Mouse (Mus musculus): ENCODE measurements around the gene Hk1. TPM values are rescaled to one million over a fixed set of nuclear protein-coding genes. Genes with fewer than 3 reads are reported as not detected.

Gene Hk1
- 83.4 and 93.0 TPM in 2 replicates for polyA plus RNA-seq (2015; fragmentation: Nextera tagmentation; extraction: Ambion mirVana)

DNA sequence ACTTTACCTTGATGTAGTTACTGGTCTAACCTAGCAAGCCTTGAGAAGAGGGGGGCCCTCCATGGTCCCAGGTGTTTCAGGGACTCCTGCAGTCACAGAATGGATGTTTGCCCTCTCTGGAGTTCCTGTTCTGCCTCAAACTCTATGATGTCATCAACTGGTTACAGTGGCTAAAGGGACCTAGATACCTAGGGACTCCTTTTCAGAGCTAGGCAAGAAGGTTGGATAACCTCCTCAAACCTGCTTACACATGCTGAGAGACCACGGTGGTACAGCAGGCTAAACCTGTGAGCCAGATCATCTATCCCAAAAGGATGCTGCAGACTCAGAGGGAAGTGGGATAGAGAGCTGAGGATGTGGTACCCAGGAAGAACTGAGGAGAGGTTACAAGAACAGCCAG is at the start of gene Hk1:
TSS of gene Hk1 (minus strand) at position 101 of the 400 bp plus-strand sequence.
- ATAC-seq (ENCODE audit: low FRiP score): no peak
- Histone ChIP-seq H3K9me3 (no peaks in the 10 kb centered on the region), H3K4me3 (no peak within 1 kb of the TSS), H3K9ac (no peak within 1 kb of the TSS), H3K27ac (no peak within 1 kb of the TSS), H3K36me3 (no peaks in the 10 kb centered on the region), H3K4me1 (replicated peaks) (no peaks in the 10 kb centered on the region), H3K27me3 (no peaks in the 10 kb centered on the region), H3K4me2 (no peak within 1 kb of the TSS)
- WGBS: 92% methylated on average over 1 of the region's 1 CpGs

DNA sequence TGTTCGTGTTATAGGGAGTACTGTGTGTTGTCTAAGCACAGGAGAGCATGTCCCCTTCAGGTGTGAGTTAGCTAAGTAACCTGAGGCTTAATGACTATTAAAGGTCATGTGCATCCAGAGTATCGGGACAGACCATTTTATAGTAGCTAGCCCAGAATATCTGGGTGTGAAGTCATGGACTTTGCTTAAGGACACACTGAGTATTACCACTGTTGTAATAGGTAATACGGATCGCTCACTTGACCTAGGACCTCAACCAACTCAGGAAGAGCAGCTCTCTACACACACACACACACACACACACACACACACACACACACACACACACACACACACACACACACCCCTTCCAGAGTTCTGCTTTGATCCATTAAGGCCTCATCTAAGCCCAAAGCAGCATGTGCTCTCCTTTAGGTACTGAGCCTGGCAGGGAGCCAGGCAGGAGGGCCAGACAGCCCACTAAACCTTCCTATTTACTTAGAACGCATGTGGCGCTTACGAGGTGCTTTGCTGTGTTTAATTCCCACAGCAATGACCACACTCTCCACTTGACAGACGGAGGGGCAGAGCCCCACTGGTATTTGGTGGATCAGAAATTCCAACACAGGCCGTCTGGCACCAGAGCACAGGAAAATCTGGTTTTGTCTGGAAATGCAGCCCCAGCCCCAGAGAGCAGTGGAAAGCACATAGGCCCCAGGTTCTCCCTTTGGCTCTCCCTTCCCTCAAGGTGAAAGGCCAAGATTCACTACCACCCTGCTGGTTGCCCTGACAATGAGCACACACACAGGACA is 45.6 kb upstream of the Hk1 start:
- ATAC-seq (ENCODE audit: low FRiP score): no peak
- no peak overlapping the region for H3K9ac ChIP-seq
- no peak overlapping the region for H3K27ac ChIP-seq
- peaks cover 5% of the 10 kb centered on the region; the same call in 1 of the 2 replicates for H3K4me1 ChIP-seq (replicated peaks)
- 62% methylated on average over 9 of the region's 9 CpGs for WGBS
- H3K9me3 ChIP-seq: no peaks in the 10 kb centered on the region
- peaks cover 27% of the 10 kb centered on the region for H3K36me3 ChIP-seq
- H3K27me3 ChIP-seq: 0 out of 2 replicates have a peak, but pooled peaks cover 2% of the 10 kb centered on the region
- no peak overlapping the region for H3K4me3 ChIP-seq
- no peak overlapping the region for H3K4me2 ChIP-seq

DNA sequence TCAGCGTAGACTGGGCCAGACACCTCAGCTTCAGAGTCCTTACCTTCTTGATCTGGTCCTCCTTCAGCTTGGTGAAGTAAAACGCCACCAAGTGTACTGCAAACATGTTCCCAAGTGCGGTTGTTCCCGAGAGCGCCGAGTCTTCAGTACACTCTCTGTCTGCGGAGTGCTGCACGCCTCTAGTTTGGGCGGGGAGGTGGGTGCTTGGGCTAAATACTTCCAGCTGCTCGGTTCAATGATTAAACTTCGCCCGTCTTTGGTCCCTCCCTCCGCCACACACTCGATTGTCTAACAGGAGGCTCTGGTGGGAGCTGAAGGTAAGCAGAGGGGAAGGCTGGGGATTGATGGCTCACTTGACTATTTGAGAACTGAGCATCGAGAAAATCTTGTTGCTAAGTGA is 42.5 kb upstream of the Hk1 start, which contains the start of gene Hkdc1:
TSS of gene Hkdc1 (minus strand) at position 237 of the 400 bp plus-strand sequence.
- no peaks in the 10 kb centered on the region for H3K36me3 ChIP-seq
- H3K9me3 ChIP-seq: no peaks in the 10 kb centered on the region
- no peak for ATAC-seq (ENCODE audit: low FRiP score)
- no peak within 1 kb of the TSS for H3K4me2 ChIP-seq
- no peak within 1 kb of the TSS for H3K27ac ChIP-seq
- H3K4me3 ChIP-seq: no peak within 1 kb of the TSS
- peaks cover 5% of the 10 kb centered on the region; the same call in 1 of the 2 replicates for H3K4me1 ChIP-seq (replicated peaks)
- H3K27me3 ChIP-seq: 0 out of 2 replicates have a peak, but pooled peaks cover 2% of the 10 kb centered on the region
- 34% methylated on average over 15 of the region's 15 CpGs for WGBS
- H3K9ac ChIP-seq: no peak within 1 kb of the TSS

DNA sequence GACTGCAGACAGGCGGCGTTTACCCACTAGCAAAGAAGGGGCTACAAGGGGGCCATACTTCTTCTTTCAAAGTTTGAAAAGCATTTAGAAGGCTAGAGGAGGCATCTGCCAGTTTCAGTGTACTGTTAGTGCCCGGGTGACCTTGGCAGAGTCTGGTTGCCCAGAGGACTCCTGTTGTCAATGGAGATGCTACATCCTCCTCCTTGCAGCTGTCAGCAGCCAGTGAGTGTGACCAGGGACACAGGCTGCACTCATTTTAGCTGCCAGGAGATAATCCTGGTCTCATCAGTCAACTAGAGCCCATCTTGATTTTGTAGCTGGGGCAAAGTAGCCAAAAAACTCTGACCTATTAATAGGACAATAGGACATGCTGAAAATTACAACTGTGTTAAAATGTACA is 41.4 kb upstream of the Hk1 start:
- no peak for ATAC-seq (ENCODE audit: low FRiP score)
- 76% methylated on average over 3 of the region's 3 CpGs for WGBS

DNA sequence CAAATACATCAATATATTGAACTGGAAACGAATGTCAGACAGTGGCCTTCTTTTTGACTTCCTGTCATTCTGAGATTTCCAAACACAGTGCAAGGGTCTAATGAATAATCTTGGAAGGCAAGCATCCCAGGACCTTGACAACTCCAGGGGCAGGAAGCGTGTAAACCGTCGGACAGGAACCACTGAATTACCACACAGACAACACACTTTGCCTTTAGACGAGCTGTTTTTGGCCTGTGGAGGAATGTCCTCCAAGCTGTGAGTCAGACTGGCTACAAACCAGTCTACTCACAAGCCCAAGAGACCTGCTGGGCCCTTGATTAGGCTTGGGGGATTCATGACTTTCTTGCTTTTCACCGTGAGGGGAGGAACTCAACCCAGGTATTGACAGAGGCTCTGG is 40.7 kb upstream of the Hk1 start:
- Histone ChIP-seq H3K4me3 (no peak overlapping the region), H3K27ac (no peak overlapping the region; the same call in 1 of the 2 replicates), H3K36me3 (no peaks in the 10 kb centered on the region), H3K4me1 (replicated peaks) (peaks cover 2% of the 10 kb centered on the region; the same call in 1 of the 2 replicates), H3K4me2 (no peak overlapping the region), H3K9ac (no peak overlapping the region), H3K9me3 (no peaks in the 10 kb centered on the region), H3K27me3 (0 out of 2 replicates have a peak, but pooled peaks cover 2% of the 10 kb centered on the region)
- no peak for ATAC-seq (ENCODE audit: low FRiP score)
- WGBS: 84% methylated on average over 6 of the region's 6 CpGs

More for the DNA sequence above, 41.4 kb upstream of the Hk1 start:
- H3K4me3 ChIP-seq: no peak overlapping the region
- no peaks in the 10 kb centered on the region for H3K36me3 ChIP-seq
- no peaks in the 10 kb centered on the region for H3K9me3 ChIP-seq
- H3K27me3 ChIP-seq: 0 out of 2 replicates have a peak, but pooled peaks cover 2% of the 10 kb centered on the region
- H3K4me2 ChIP-seq: no peak overlapping the region
- H3K4me1 ChIP-seq (replicated peaks): peaks cover 5% of the 10 kb centered on the region; the same call in 1 of the 2 replicates
- no peak overlapping the region for H3K9ac ChIP-seq
- H3K27ac ChIP-seq: no peak overlapping the region

DNA sequence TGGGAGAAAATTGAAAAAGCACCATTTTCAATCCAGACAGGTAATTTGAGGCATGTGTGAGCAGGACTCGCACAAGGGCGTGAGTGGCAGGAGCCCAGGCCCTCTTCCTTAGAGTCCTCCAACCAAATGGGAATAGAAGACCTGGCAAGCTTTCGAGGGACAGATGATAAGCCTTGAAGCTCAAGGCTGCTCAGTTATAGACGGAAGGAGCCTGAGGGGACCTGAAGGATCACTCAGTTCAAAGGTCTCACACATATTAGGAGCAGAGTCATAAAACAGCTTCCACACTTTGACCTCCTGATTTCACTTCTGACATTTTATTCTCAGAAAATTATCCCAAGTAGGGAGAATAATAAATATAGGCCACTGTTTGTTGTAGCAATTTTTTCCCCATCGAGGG is 39.7 kb upstream of the Hk1 start:
- no peaks in the 10 kb centered on the region for H3K4me1 ChIP-seq (replicated peaks)
- H3K9me3 ChIP-seq: no peaks in the 10 kb centered on the region
- H3K27ac ChIP-seq: no peak overlapping the region
- H3K4me3 ChIP-seq: no peak overlapping the region
- H3K9ac ChIP-seq: no peak overlapping the region
- no peaks in the 10 kb centered on the region for H3K36me3 ChIP-seq
- 87% methylated on average over 5 of the region's 5 CpGs for WGBS
- ATAC-seq (ENCODE audit: low FRiP score): no peak
- H3K27me3 ChIP-seq: 0 out of 2 replicates have a peak, but pooled peaks cover 2% of the 10 kb centered on the region
- no peak overlapping the region for H3K4me2 ChIP-seq

DNA sequence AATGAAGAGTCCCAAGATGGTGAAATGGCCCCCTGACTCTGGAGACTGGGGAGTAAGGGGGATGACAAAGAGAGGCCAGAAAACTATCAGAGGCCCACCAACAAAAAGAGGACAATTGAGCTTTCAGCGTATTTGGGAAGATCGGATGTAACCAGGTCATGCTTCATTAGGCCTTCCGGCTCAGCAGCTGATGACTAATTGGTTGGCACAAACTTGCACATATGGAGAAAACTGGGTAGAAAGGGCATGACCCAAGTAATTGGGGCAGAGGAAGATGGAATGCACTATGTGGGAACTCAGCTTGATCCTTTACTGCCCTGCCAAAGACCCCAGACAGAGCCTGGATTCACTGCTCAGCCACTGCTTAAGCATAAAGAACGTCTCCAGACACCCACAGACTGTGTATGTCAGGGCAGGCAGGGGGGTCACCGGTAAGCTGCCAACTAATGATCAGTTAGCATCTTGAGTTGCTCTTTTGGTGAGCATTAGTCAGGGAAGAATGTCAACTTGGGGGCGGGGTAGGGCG is 39.2 kb upstream of the Hk1 start:
- Histone ChIP-seq H3K4me3 (no peak overlapping the region), H3K4me2 (no peak overlapping the region), H3K27ac (no peak overlapping the region), H3K27me3 (0 out of 2 replicates have a peak, but pooled peaks cover 2% of the 10 kb centered on the region), H3K9ac (no peak overlapping the region), H3K4me1 (replicated peaks) (no peaks in the 10 kb centered on the region), H3K36me3 (no peaks in the 10 kb centered on the region), H3K9me3 (no peaks in the 10 kb centered on the region)
- 49% methylated on average over 7 of the region's 7 CpGs for WGBS
- no peak for ATAC-seq (ENCODE audit: low FRiP score)

DNA sequence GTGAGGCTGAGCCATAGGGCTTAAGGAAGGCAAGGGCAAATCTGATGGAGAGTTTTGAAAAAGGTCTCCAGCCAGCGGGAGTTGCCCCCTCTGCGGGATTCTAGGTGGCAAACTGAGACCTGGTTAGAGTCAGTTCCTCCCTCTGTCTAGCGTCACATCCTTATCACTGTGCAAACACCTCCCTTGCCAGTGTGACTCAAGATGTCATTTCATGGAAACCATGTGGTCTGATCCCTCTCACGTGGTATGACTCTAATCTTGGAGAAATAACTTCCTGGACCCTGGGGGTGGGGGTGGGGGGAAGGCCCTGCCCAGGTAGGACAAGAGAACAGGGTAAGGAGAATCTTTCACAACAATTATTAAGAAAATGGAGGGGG is 33.9 kb upstream of the Hk1 start:
- no peak overlapping the region for H3K27ac ChIP-seq
- ATAC-seq (ENCODE audit: low FRiP score): no peak

DNA sequence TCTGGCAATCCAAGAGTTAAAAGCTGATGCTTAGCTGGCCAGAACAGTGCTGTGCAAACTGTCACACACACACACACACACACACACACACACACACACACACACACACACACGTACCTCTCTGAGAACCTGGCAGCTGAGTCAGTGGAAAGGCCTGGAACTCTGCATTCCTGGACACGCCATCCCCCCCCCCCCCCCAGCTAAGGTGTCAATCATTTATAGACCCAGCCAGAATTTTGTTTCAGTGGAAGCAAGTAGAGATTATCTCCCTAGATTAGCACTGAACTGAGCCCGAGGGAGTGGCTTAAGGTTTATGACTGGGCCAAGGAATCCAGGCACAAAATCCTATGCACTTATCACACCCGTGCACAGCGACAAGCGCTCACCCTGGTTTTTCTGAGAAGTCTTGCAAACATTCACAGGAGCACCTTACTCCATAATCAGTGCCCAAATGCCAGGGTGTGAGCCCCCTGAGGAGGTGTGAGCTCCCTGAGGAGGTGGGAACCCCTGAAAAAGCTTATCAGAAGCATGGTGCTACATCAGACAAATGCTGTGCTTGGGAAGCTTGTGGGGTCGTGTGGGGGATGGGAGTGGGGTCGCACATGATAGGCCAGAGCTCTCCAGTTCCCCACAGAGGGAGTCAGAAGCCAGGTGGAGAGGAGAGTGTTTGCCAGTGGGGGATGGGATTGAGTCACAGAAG is 33.3 kb upstream of the Hk1 start:
- WGBS: 54% methylated on average over 8 of the region's 8 CpGs
- Histone ChIP-seq H3K36me3 (no peaks in the 10 kb centered on the region), H3K9ac (no peak overlapping the region), H3K4me1 (replicated peaks) (peaks cover 5% of the 10 kb centered on the region; the same call in 1 of the 2 replicates), H3K4me3 (no peak overlapping the region), H3K27me3 (peaks cover 8% of the 10 kb centered on the region; the same call in 1 of the 2 replicates), H3K4me2 (no peak overlapping the region), H3K9me3 (no peaks in the 10 kb centered on the region), H3K27ac (no peak overlapping the region)
- ATAC-seq (ENCODE audit: low FRiP score): no peak

More for the DNA sequence above, 33.9 kb upstream of the Hk1 start:
- 48% methylated on average over 4 of the region's 4 CpGs for WGBS
- H3K9me3 ChIP-seq: no peaks in the 10 kb centered on the region
- no peak overlapping the region for H3K9ac ChIP-seq
- H3K4me1 ChIP-seq (replicated peaks): peaks cover 5% of the 10 kb centered on the region; the same call in 1 of the 2 replicates
- no peak overlapping the region for H3K4me2 ChIP-seq
- H3K27me3 ChIP-seq: peaks cover 8% of the 10 kb centered on the region; the same call in 1 of the 2 replicates
- H3K4me3 ChIP-seq: no peak overlapping the region
- no peaks in the 10 kb centered on the region for H3K36me3 ChIP-seq

DNA sequence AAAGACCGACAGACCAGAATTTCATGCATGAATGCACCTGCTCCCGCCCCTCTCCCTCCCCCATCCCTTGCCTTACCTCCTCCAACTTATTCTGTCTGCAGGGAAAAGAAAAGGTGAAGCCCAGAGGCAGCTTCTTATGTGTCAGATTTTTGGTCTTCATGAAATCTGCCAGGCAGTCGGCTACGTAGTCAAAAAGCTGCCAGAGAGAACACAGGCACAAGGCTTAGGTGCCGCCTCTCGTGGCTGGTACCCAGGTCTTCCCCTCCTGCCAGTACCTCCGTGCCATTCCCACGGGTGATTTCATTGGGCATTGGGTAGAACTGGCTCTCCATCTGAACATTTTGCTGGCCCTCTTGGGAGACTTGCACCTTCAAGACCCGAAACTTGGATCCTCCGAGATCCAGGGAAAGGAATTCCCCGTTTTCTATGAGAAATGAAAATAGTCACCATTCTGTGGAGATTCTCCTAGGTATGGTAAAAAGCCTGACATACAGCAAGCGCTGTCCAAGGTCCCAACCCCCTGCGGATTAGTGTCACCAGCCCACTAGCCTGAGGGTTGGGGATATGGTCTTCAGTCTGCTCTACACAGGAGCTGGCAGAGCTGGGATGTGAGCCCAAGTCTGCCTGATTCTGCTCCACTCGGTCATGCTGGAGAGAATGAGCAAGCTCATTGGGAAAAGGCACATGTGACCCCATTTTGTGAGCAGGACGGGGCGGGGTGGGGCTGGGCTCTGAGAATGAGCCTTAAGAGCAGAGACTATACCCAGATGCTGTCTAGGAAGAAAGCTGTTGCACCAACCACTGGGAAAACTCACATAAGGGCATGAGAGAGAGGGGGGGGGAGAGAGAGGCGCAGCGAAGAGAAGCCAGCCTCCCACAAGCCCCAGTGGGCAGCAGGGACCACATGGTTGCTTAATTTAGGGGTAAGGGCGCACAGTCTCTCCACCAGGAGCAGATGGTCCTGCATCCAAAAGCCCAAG is 32.0 kb upstream of the Hk1 start:
- Histone ChIP-seq H3K4me3 (no peak overlapping the region), H3K4me1 (replicated peaks) (peaks cover 5% of the 10 kb centered on the region; the same call in 1 of the 2 replicates), H3K9ac (no peak overlapping the region), H3K27ac (no peak overlapping the region), H3K4me2 (no peak overlapping the region), H3K36me3 (no peaks in the 10 kb centered on the region), H3K27me3 (peaks cover 16% of the 10 kb centered on the region), H3K9me3 (no peaks in the 10 kb centered on the region)
- ATAC-seq (ENCODE audit: low FRiP score): peak; percentile 17; the same call in 1 of the 2 replicates
- WGBS: 74% methylated on average over 19 of the region's 19 CpGs

DNA sequence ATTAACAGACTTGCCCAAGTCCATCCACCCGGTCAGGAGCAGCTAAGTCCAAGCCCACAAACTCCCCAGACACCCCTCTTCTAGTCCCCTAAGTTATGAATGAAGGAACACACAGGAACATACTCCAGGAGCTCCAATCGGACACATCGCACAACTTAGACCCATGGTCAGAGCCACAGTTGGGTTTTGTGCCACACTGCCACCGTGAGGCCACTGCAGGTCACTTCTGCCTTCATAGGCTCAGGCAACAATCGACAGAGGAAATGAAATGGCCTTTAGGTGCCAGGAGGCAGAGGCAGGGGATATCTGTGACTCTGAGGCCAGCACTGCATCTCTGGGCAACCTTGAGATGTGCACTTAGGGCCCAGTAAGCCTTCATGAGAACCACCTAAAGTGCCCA is 31.2 kb upstream of the Hk1 start:
- peaks cover 17% of the 10 kb centered on the region for H3K27me3 ChIP-seq
- no peak overlapping the region for H3K27ac ChIP-seq
- 14% methylated on average over 5 of the region's 5 CpGs for WGBS
- no peak overlapping the region for H3K9ac ChIP-seq
- no peaks in the 10 kb centered on the region for H3K36me3 ChIP-seq
- no peaks in the 10 kb centered on the region for H3K9me3 ChIP-seq
- 0 out of 2 replicates have a peak, but pooled peaks have one; percentile 46 for ATAC-seq (ENCODE audit: low FRiP score)
- peaks cover 5% of the 10 kb centered on the region; the same call in 1 of the 2 replicates for H3K4me1 ChIP-seq (replicated peaks)
- H3K4me3 ChIP-seq: no peak overlapping the region
- H3K4me2 ChIP-seq: no peak overlapping the region
